Mouse (Mus musculus) brain, embryonic 14.5 days (tissue): ENCODE results near the gene Tmprss5. TPM values are rescaled to one million over a fixed set of nuclear protein-coding genes. Genes with fewer than 3 reads are reported as not detected.

Experiments
- DNase-seq: peaks from one replicate; pipeline ENCODE4 v3.0.0-alpha.2; 2011; ENCODE audit warnings: low read depth
- CTCF ChIP-seq: fragments of 200-500 bp; IDR thresholded peaks from 2 replicates; pipeline ENCODE4 v1.5.1; 2012; ENCODE audit warnings: inconsistent platforms, mild to moderate bottlenecking, moderate library complexity, borderline replicate concordance; ENCODE audit not compliant: insufficient read depth, insufficient read length; ENCODE audit errors: extremely low read depth
- POLR2A ChIP-seq: fragments of 200-500 bp; IDR thresholded peaks from 2 replicates; pipeline ENCODE4 v1.6.1; 2012; ENCODE audit warnings: mild to moderate bottlenecking, inconsistent platforms, borderline replicate concordance; ENCODE audit not compliant: poor library complexity, insufficient read depth, insufficient read length, severe bottlenecking; ENCODE audit errors: extremely low read depth
- polyA plus RNA-seq: library from polyadenylated mRNA; depleted of rRNA; stranded (reverse); fragments of >200 nt; gene quantifications from 2 replicates; pipeline ENCODE4 v1.2.3, GENCODE M21; 2012; rRNA removed

Gene Tmprss5
- 1.8 and 2.2 TPM in 2 replicates for polyA plus RNA-seq

DNA sequence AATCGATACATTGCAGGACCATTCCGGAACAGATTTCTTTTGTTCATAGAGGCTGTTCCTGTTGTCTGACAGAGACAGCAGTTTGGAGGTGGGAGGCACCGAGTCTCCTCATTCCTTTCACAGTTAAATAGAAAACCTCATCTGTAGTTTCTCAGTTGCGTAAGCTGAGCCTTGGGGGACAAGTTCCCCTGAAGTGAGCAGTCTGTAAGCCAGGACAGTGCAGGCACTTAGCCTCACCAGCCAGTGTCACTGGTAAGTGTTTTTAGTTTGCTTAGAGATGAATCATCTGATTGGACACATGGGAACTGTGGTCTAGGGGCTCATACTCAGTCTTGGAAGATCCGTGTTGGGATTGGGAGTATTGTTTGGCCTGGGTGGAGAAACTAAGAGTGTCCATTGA is at the start of gene Tmprss5:
TSS of gene Tmprss5 (plus strand) at position 154 of the 400 bp plus-strand sequence.
- TF ChIP-seq POLR2A (no peak), CTCF (no peak)
- no peak for DNase-seq

DNA sequence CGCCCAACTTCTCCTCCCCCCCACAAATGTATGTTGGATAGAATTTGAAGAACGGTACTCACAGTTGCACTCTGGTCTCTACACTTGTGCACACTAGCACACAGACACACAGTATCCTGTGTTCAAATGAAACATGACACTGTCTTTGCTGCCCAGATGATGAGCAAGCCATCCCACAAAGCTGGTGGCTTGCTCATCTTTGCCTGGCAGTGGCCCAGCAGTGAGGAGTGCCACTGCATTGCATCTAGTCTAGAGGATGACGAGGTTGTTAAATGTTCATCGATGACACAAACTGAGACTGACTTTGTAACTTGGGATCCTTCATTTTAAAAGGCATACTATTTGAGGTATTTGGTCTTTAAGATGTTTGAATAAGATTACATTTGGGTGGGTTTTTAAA is 46.3 kb upstream of the Tmprss5 start:
- no peak for DNase-seq
- TF ChIP-seq CTCF (no peak), POLR2A (no peak)

DNA sequence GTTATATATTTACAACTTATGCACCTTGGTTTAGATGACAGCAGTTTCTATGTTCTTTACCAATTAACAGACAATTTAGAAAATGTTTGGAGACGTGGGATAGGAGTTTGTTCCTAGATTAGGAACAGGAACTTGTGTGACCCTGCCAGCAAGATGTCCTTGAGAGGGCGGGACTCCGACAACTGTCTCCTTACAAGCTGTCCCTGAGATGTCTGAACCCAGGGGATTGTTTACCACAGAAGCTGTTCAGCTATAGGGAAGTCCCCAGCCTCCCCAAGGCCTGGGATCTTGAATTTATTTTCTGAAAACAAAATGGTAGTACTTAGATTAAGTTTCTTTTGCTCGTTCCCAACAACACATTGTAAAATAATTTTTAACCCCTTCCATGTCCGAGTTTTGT is 30.2 kb upstream of the Tmprss5 start:
- TF ChIP-seq CTCF, result no peak
- no peak for TF ChIP-seq POLR2A
- no peak for DNase-seq

DNA sequence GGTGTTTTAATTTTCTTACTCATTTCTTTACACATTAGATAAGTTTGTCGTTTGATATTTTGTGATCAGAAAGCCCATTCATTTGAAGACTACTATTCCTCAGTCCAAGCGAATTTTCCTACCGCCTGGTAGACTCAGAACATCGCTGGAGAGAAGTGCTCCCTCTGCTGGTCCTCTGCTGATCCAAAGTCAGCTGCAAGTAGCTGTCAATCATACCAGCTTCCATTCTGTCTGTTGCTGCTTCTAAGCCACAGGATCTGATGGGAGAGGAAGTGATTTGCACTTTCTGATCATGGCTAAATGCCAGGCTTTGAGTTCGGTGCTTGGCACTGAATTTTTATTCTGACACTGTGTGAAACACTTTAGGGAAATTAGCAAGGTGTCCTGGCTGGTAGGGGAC is 29.7 kb upstream of the Tmprss5 start:
- TF ChIP-seq CTCF (peak; percentile 85; the same call in 1 of the 2 replicates), POLR2A (no peak)

DNA sequence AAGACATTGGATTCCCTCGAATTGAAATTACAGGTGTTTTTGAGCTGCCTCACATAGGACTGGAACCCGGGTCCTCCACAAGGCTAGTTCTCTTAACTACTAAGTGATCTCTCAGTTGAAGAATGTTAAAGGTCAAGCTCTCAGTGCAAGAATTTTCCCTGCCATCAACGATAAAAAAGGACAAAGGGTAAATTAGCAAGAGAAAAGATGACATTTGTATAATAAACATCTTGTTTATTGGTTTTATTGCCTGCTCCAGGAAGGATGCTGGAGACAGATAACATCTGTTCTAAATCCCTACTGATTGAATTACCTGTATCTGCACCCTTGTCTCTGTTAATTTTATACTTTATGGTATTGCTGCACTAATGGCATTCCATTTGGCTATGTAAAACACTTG is 27.0 kb upstream of the Tmprss5 start:
- no peak for DNase-seq
- no peak for TF ChIP-seq CTCF
- no peak for TF ChIP-seq POLR2A

More for the DNA sequence above, 29.7 kb upstream of the Tmprss5 start:
- peak; percentile 85 for DNase-seq

DNA sequence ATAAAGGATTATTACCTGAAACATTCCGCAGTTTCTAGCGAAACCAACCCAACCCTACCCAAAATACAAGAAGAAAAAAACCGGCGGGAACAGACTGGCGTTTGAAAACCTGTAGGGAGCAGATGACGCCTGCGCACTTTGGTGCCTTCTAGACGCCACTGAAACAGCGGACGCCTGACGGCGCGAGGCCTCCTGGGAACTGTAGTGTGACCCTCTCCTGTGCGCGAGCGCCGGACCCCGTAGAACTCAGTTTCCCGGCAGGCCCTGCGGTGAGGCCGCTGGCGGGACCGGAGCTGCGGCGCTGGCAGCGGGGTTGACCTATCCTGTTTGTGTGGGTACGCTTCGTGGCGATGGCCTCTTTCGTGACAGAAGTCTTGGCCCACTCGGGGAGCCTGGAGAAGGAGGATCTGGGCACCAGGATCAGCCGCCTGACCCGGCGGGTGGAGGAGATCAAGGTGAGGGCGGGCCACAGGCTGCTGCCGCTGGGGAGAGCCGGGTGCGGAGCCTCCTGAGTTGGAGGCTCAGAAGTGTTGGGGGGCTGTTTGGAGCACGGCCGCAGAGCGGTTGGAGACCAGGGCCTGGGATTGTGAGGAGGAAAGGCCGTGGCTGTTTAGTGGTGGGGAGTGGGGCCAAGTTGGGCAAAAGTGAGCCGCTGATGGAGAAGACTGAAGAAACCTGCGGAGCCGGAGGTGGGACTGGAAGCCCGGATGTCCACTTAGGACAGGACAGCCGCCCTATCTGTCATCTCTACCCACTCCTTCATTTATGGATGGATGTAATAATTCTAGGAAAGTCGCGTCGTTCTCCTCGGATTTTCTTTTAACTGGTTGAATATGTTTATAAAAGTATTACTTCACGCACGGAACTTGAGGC is 25.5 kb upstream of the Tmprss5 start, which contains the start of gene Zw10:
TSS of gene Zw10 (plus strand) at position 281 of the 873 bp plus-strand sequence.
- peak; percentile 99 for DNase-seq
- no peak for TF ChIP-seq CTCF
- peak; percentile 64; the same call in 1 of the 2 replicates for TF ChIP-seq POLR2A

DNA sequence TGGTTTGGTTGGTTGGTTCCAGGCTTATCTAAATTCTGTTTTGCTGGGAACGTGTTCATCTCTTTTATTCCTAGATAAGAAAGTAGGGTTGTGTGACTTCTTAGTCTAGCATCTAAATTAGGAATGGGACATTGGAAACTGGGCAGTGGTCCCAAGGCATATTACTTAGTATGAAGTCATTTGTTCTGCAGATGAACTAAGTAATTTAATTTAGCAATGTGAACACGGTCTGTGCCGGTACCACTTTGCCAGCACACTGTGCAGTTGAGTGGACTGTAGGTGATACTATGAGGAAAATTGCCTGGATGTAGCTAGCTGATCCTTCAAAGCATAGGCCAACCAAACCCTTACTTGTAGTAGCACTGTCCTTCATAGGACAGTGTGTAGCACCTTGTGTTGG is 4.2 kb upstream of the Tmprss5 start:
- TF ChIP-seq CTCF, result no peak
- TF ChIP-seq POLR2A, result no peak
- DNase-seq, result no peak

DNA sequence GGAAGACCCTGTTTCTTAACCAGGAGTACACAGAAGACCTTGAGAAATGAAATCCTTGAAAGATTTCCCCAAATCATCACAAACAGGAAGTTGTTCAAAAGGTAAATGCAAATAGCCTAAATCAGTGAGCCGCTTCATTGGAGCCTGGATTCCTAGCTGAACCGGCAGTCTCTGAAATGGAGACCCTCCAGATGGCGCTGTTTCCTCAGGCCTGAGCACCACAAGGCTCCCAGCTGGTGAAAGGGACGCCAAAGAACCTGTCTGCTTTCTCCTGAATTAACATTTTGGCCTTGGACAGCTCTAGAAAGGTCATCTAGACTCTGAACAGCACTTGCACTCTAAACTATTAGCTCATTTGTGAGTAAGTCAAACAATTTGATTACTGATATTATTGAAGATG is 501 bp downstream of the Tmprss5 start:
- TF ChIP-seq CTCF (peak; percentile 93), POLR2A (no peak)

DNA sequence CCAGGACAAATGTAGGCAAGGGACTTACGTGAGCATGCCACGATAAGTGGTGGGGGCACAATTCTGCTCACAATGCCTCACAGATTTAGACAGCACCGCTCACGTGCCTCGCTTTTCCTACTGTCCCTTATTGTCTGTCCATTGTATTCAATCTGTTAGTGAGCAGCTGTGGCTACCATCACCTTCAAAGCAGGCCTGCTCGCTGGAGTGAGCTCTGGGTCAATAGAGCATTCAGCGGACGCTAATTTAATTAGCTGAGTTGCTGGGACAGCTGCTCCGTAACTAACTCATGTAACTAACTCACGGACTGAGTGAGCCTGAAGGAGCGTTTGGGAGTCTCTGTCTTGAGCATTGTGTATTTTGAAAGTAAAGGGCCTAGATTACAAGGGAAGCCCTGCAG is 6.3 kb downstream of the Tmprss5 start:
- TF ChIP-seq CTCF, result no peak
- DNase-seq, result peak; percentile 71

More for the DNA sequence above, 501 bp downstream of the Tmprss5 start:
- peak; percentile 88 for DNase-seq

DNA sequence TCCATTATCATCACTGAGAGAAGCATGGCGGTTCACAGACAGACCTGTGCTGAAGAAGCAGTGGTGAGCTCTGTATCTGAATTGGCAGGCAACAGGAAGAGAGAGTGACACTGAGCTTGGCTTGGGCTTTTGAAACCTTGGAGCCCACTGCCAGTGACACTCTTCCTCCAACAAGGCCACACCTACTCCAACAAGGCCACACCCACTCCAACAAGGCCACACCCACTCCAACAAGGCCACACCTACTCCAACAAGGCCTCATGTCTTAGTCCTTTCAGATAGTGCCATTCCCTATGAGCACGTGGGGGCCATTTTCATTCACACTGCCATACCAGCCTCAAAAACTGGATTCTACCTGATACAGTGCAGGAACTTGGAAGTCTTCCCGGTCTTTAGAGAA is 17.8 kb downstream of the Tmprss5 start:
- no peak for DNase-seq
- no peak for TF ChIP-seq CTCF
- TF ChIP-seq POLR2A, result no peak

DNA sequence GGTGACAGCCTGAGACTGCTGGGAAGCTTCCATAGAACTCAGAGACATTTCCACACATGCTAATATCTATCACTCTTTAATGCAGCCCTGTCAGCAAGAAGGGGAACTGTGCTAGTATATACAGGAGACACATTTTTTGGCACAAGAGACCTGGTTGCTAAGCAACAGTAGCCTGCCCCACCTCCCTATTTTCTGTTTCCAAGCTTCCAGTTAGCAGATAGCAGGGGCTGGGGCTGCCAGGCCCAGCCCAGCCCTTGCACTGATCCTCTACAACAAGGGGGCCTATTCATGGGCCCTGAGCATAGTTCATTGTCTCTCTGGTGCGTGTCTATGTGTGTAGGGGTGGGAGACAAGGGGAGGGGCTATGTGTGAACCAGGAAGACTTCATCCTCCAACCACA is 21.3 kb downstream of the Tmprss5 start:
- peak; percentile 90 for DNase-seq
- TF ChIP-seq POLR2A (no peak), CTCF (no peak)

DNA sequence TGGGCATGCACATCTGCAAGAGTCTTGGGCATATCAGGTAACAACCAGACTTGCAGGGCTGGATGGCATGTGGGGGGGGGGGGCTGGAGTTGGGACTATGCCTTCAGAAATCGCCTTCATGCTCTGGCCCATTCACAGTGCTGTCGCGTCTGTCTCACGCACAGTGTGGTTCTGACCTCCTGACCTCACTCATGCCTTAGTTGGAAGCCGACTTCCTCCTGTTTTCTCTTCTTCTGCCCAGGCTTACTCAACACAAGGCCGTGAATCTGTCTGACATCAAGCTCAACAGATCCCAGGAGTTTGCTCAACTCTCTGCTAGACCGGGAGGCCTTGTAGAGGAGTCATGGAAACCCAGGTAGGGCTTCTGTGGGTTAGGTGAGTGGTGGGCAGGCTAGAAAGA is 28.0 kb downstream of the Tmprss5 start:
- no peak for DNase-seq
- TF ChIP-seq POLR2A (no peak), CTCF (no peak)
